Mouse (Mus musculus) MEL (cell line): ENCODE results near the gene Grcc10.

Source experiments
- CHD2 ChIP-seq: IDR thresholded peaks from 2 replicates; pipeline ENCODE4 v1.6.1; 2011; ENCODE audit warnings: low read length, improper control_type of control experiment
- CTCF ChIP-seq, 3 experiments: IDR thresholded peaks in 2 of 3; conservative IDR thresholded peaks in 1 of 3; 2 replicates each; pipeline ENCODE4 v1.5.1; 2011 to 2012; ENCODE audit warnings: low read length in 3 of 3, low read depth in 2 of 3, mild to moderate bottlenecking in 2 of 3, improper control_type of control experiment in 1 of 3, inconsistent platforms in 1 of 3, mixed read lengths in 1 of 3, moderate library complexity in 1 of 3; ENCODE audit not compliant: control insufficient read depth in 1 of 3, insufficient read depth in 1 of 3, poor library complexity in 1 of 3, severe bottlenecking in 1 of 3
- EP300 ChIP-seq, 2 experiments: IDR thresholded peaks; 2 replicates each; pipeline ENCODE4 v1.6.1; 2011; ENCODE audit warnings: improper control_type of control experiment in 2 of 2, low read length in 2 of 2, low read depth in 1 of 2, mild to moderate bottlenecking in 1 of 2
- KAT2A ChIP-seq: conservative IDR thresholded peaks from 2 replicates; pipeline ENCODE4 v1.6.1; 2012; ENCODE audit warnings: low read depth, low read length, improper control_type of control experiment, inconsistent platforms
- POLR2A ChIP-seq, 2 experiments: IDR thresholded peaks; 2 replicates each; pipeline ENCODE4 v1.6.1; 2011 to 2012; ENCODE audit warnings: low read length in 2 of 2, mild to moderate bottlenecking in 2 of 2, control low read depth in 1 of 2, improper control_type of control experiment in 1 of 2, low read depth in 1 of 2, moderate library complexity in 1 of 2; ENCODE audit not compliant: control insufficient read depth in 1 of 2, insufficient read depth in 1 of 2, poor library complexity in 1 of 2
- POLR2AphosphoS2 ChIP-seq: IDR thresholded peaks from 2 replicates; pipeline ENCODE4 v1.6.1; 2011; ENCODE audit warnings: low read length, improper control_type of control experiment
- TBP ChIP-seq: IDR thresholded peaks from 2 replicates; pipeline ENCODE4 v1.8.0; 2011; ENCODE audit warnings: low read depth, low read length, improper control_type of control experiment
- USF2 ChIP-seq, 2 experiments: IDR thresholded peaks; 2 replicates each; pipeline ENCODE4 v1.6.1; 2011 to 2012; ENCODE audit warnings: improper control_type of control experiment in 2 of 2, low read length in 2 of 2, borderline replicate concordance in 1 of 2, inconsistent platforms in 1 of 2, low read depth in 1 of 2, mild to moderate bottlenecking in 1 of 2; ENCODE audit not compliant: insufficient read depth in 1 of 2
- ZC3H11A ChIP-seq: IDR thresholded peaks from 2 replicates; pipeline ENCODE4 v1.6.1; 2012; ENCODE audit warnings: low read depth, mild to moderate bottlenecking, inconsistent platforms, low read length, improper control_type of control experiment
- ZMIZ1 ChIP-seq: IDR thresholded peaks from 2 replicates; pipeline ENCODE4 v1.6.1; 2012; ENCODE audit warnings: low read depth, mild to moderate bottlenecking, inconsistent platforms, low read length, improper control_type of control experiment, moderate library complexity

DNA sequence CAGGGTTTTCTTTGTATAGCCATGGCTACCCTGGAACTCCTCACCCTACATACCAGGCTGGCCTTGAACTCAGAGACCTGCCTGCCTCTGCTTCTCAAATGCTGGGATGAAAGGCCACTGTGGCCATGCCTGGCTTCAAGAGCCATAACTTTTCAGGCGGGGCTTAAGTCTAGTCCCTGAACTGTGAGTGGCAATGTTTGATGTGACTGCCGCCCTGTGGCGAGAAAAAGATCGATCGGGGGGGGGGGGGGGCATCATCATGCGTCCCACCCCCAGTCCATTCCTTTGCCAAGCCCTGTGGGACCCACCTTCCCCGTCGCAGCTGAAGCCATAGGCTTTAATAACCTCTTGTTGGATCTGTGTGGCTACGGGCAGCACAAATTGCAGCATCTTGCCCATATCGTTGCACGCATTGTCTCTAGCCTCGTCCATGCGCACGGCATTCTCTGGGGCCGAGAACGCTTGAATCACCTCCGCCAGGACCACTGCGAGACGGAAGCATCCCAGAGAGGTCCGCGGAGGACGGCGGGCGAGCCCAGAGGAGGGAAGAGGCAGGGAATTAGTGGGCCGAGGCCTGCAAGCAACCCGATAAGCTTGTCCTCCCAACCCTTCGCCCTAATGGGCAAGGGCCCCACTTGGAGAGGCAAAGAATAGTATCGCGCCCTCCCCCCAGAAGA lies 825 bp downstream of the Grcc10 start:
- 0 out of 2 replicates have a peak, but pooled peaks have one; percentile 28 for TF ChIP-seq TBP
- no peak for TF ChIP-seq USF2 (IDR thresholded peaks at IDR 0.05; ENCODE audit: borderline replicate concordance in 1 of 2, insufficient read depth in 1 of 2, low read depth in 1 of 2, low read length in 2 of 2)
- TF ChIP-seq ZC3H11A = peak; percentile 88
- no peak for TF ChIP-seq POLR2A (IDR thresholded peaks at IDR 0.05; ENCODE audit: control insufficient read depth in 1 of 2, insufficient read depth in 1 of 2, low read depth in 1 of 2, low read length in 2 of 2, poor library complexity in 1 of 2)
- no peak for TF ChIP-seq EP300 (IDR thresholded peaks at IDR 0.05; ENCODE audit: low read depth in 1 of 2, low read length in 2 of 2)
- TF ChIP-seq ZMIZ1 = no peak
- peak; percentile 43 to 87 (median 70); a peak in 5 of 6 replicates for TF ChIP-seq CTCF (IDR thresholded peaks at IDR 0.05 in 2 of 3, conservative IDR thresholded peaks at IDR 0.05 in 1 of 3; ENCODE audit: control insufficient read depth in 1 of 3, insufficient read depth in 1 of 3, low read depth in 2 of 3, low read length in 3 of 3, poor library complexity in 1 of 3, severe bottlenecking in 1 of 3)
- TF ChIP-seq CHD2 = no peak
- TF ChIP-seq POLR2AphosphoS2 = no peak
- no peak for TF ChIP-seq KAT2A
